Mouse (Mus musculus) cerebellum, postnatal 14 days (tissue): ENCODE measurements at regions not wholly inside any gene's neighbourhood (a gene's known extent, or its start where the extent isn't known, plus 50 kb on each side); places are given as distances from the start of the nearest gene placed in this dataset.

Experiments used
- DNase-seq, 2 experiments: peaks; one replicate each; pipeline ENCODE4 v3.0.0; 2021; ENCODE audit warnings: mixed read lengths in 2 of 2

DNA sequence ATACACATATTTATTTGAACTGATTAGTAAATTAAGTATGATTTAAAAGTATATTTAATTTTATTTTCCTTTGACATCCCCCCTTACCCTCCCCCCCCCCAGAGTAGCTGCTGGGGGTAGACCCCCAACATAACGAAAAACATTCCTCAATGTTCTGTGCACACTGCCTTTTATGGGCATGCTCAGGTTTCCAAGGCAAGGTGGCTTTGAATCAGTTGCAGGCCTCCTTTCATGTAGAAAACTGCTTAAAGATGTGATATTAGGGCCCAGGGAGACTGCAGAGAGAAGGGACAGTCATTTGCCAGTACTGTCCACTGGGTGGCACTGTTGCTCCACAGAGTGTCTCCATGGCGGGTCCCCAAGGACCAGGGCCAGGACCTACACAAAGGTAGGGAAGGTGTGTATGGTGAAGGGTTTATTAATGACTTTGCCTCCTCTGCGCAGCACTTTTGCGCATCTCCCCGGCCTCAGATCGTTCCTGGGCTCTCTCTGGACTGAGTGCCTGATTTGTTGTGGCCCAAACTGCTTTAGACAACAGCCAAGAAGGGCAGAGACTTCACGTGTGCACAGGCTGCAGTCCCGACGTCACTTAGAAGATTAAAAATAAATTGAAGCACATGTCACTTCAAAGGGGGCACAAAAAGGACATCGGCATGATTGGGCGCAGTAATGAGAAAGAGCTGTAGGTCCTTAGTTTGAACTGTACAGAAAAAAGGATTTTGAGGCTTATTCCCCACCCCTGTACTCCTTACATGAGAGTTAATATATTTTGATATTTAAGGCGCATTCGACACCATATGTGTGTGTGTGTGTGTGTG is 64.0 kb downstream of the Cmpk2 start:
- DNase-seq: peak; percentile 94 to 95

DNA sequence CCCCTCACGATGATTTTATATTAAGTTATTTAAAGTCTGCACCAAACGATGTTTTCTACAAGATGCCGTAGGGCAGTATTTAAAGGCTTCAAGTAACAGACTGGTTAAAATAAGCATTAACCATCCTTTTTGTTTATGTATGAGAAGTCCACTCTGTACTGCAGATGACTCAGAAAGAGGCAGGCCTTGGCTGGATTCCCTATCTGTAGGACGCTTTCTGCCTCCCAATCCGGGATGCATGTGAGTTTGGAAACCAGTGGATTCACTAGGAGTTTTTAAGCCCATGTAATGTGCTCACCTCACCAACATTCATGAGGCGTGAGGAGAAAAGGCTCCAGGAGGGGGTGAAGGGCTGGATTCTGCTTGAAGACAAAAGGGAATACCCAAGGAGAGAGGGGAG is 63.1 kb downstream of the Cmpk2 start:
- DNase-seq: no peak
